ENCODE assay signal across 24 mouse cellular contexts in genomic region chr17:14806808-14807207, GRCm38 (mm10).
"Had no signal": no experiment of that assay in that cellular context is flagged by ENCODE, and none has a peak within 500 bp of the region (broad histone marks: within the 10 kb centered on the region; RNA-seq: fewer than 3 reads in every experiment).

No protein-coding gene starts in this region.

- H3K27ac ChIP-seq: heart, embryonic 10.5 days; hindbrain, embryonic 13.5 days; hindbrain, embryonic 15.5 days; hindbrain, postnatal 0 days; kidney, embryonic 15.5 days; kidney, postnatal 0 days; limb, embryonic 13.5 days; limb, embryonic 15.5 days; liver, embryonic 12.5 days; liver, embryonic 14.5 days had no signal

- H3K4me3 ChIP-seq: heart, embryonic 10.5 days; heart, embryonic 12.5 days; hindbrain, embryonic 13.5 days; hindbrain, embryonic 15.5 days; kidney, embryonic 15.5 days; limb, embryonic 13.5 days; limb, embryonic 15.5 days; liver, embryonic 12.5 days had no signal

- H3K36me3 ChIP-seq: heart, embryonic 10.5 days; heart, embryonic 12.5 days; hindbrain, embryonic 13.5 days; hindbrain, embryonic 15.5 days; kidney, embryonic 15.5 days; limb, embryonic 13.5 days; limb, embryonic 15.5 days; liver, embryonic 12.5 days had no signal

- H3K4me1 ChIP-seq: heart, embryonic 10.5 days; heart, embryonic 12.5 days; hindbrain, embryonic 13.5 days; hindbrain, embryonic 15.5 days; kidney, embryonic 15.5 days; limb, embryonic 13.5 days; limb, embryonic 15.5 days; liver, embryonic 12.5 days had no signal

- H3K9me3 ChIP-seq: heart, embryonic 10.5 days; heart, embryonic 12.5 days; hindbrain, embryonic 13.5 days; hindbrain, embryonic 15.5 days; kidney, embryonic 15.5 days; limb, embryonic 13.5 days; limb, embryonic 15.5 days; liver, embryonic 12.5 days had no signal

- H3K9ac ChIP-seq: heart, embryonic 12.5 days; hindbrain, embryonic 13.5 days; hindbrain, embryonic 15.5 days; kidney, embryonic 15.5 days; limb, embryonic 13.5 days; limb, embryonic 15.5 days; liver, embryonic 12.5 days; liver, embryonic 14.5 days had no signal

- ATAC-seq: hindbrain, postnatal 0 days; intestine, embryonic 16.5 days; liver, embryonic 12.5 days had no signal

- H3K4me2 ChIP-seq: heart, embryonic 12.5 days; hindbrain, embryonic 13.5 days; hindbrain, embryonic 15.5 days; kidney, embryonic 15.5 days; limb, embryonic 13.5 days; limb, embryonic 15.5 days; liver, embryonic 12.5 days had no signal

- H3K27me3 ChIP-seq: heart, embryonic 12.5 days; hindbrain, embryonic 13.5 days; hindbrain, embryonic 15.5 days; kidney, embryonic 15.5 days; limb, embryonic 13.5 days; limb, embryonic 15.5 days; liver, embryonic 12.5 days had no signal

- DNase-seq: gastrocnemius, postnatal 14 days; heart, adult 18-20 months; heart, postnatal 14 days; heart, postnatal 36 days; kidney, adult 11 months; kidney, adult 2 months; kidney, adult 9 months; kidney, postnatal 14 days; kidney, postnatal 36 days; layer of hippocampus, adult 9-11 months; layer of hippocampus, postnatal 36 days; left cerebral cortex, postnatal 4 days had no signal
